Mouse (Mus musculus): Measurements from ENCODE around the gene Zfp385a. TPM values are rescaled to one million over a fixed set of nuclear protein-coding genes. Genes with fewer than 3 reads are reported as not detected.

Gene Zfp385a
- polyA plus RNA-seq, 1 experiment from 2014 or later: 11.7 TPM

DNA sequence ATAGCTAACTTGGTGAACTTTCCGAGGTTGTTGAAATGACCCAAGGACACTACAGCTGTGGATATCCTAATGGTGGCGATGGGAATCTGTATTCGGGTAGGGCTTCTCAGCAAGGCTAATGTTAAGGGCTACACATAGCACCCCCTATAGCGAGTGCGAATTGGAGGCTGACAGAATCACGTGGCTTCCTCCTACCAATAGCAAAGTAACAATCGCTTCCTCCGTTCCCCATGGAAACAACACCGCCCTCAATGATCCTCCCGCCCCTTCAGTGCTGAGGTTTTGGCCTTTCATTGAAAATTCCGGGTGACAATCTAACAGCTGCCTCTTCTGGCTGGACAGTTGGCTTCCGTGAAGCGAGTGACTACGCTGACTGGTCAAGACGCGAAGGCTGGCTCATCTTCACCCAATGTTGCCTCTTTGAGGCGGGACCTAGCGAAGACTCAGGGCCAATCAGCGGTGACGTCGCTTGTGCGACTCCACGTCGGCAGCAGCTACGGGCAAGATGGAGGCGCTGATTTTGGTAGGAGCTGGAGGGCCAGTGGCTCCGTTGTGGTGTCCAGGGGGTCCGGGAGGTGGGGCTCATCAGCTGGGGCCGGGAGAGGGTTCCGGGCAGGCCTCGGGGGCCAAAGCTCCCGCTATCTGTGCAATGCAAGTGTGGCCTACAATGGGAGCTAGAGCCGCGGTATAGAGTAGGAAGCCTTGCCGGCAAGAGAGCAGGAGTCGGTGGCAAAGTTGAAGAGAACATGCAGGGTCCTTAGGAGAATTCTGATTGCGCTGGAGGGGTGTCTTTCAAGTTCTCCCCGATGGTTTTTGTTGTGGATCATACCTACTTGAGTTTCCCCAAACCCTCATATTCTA, 67.2 kb downstream of the Zfp385a start, which contains the start of gene Copz1:
Gene Copz1 (plus strand): TSS at position 296 of the 861 bp plus-strand sequence.
- Histone ChIP-seq H3K9ac (ENCODE audit: low read length) (peak within 1 kb of the TSS; percentile 76), H3K9me3 (replicated peaks; ENCODE audit: control insufficient read depth, low read length) (no peaks in the 10 kb centered on the region), H3K4me2 (ENCODE audit: low read length) (peak within 1 kb of the TSS; percentile 67), H3K4me3 (ENCODE audit: low read depth, low read length) (peak within 1 kb of the TSS; percentile 70), H3K27ac (ENCODE audit: low read depth, low read length) (no peak within 1 kb of the TSS), H3K36me3 (ENCODE audit: control insufficient read depth, insufficient read depth, low read length) (no peaks in the 10 kb centered on the region), H3K27me3 (replicated peaks; ENCODE audit: control insufficient read depth, insufficient read depth, low read length) (no peaks in the 10 kb centered on the region), H3K4me1 (ENCODE audit: control insufficient read depth, insufficient read depth, low read length) (peaks cover 8% of the 10 kb centered on the region)
- DNase-seq (ENCODE audit: low spot score): peak; percentile 100
- WGBS: under 1% methylated on average over 38 of the region's 38 CpGs
- ATAC-seq: peak; percentile 100

DNA sequence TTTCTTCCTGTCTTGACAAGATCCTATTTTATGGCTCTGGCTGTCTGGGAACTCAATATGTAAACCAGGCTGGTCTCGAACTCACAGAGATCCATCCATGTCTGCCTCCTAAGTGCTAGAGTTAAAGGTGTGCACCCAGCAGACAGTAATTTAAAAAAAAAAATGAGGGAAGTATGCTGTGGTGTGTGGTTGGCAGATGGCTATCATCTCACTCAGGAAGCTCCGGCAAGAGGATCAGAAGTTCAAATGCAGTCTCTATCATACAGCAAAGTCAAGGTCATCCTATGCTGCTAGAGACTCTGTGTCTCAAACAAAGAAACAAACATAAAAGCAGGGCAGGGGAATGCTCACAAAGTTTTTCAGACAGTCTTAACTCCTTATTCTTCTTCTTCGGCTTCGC, 71.0 kb downstream of the Zfp385a start:
- no peaks in the 10 kb centered on the region for H3K27me3 ChIP-seq (replicated peaks; ENCODE audit: control insufficient read depth, insufficient read depth, low read length)
- 85% methylated on average over 4 of the region's 4 CpGs for WGBS
- ATAC-seq: no peak

GRCm38 (mm10) chr15:103264794-103265193, 75.1 kb downstream of the Zfp385a start:
- Histone ChIP-seq H3K4me3 (ENCODE audit: low read depth, low read length) (no peak overlapping the region), H3K4me2 (ENCODE audit: low read length) (no peak overlapping the region), H3K9me3 (replicated peaks; ENCODE audit: control insufficient read depth, low read length) (no peaks in the 10 kb centered on the region), H3K4me1 (ENCODE audit: control insufficient read depth, insufficient read depth, low read length) (no peaks in the 10 kb centered on the region), H3K27me3 (replicated peaks; ENCODE audit: control insufficient read depth, insufficient read depth, low read length) (no peaks in the 10 kb centered on the region), H3K36me3 (ENCODE audit: control insufficient read depth, insufficient read depth, low read length) (no peaks in the 10 kb centered on the region), H3K27ac (ENCODE audit: low read depth, low read length) (no peak overlapping the region), H3K9ac (ENCODE audit: low read length) (no peak overlapping the region)
- 90% methylated on average over 2 of the region's 2 CpGs for WGBS
- ATAC-seq (no peak), DNase-seq (ENCODE audit: low spot score) (no peak)

More for the DNA sequence above, 71.0 kb downstream of the Zfp385a start:
- H3K36me3 ChIP-seq (ENCODE audit: control insufficient read depth, insufficient read depth, low read length): no peaks in the 10 kb centered on the region
- H3K27ac ChIP-seq (ENCODE audit: low read depth, low read length): no peak overlapping the region
- H3K4me1 ChIP-seq (ENCODE audit: control insufficient read depth, insufficient read depth, low read length): peaks cover 6% of the 10 kb centered on the region
- H3K9ac ChIP-seq (ENCODE audit: low read length): no peak overlapping the region
- no peak for DNase-seq (ENCODE audit: low spot score)
- H3K9me3 ChIP-seq (replicated peaks; ENCODE audit: control insufficient read depth, low read length): no peaks in the 10 kb centered on the region
- no peak overlapping the region for H3K4me3 ChIP-seq (ENCODE audit: low read depth, low read length)
- no peak overlapping the region for H3K4me2 ChIP-seq (ENCODE audit: low read length)

MicroRNA genes within 50 kb of the gene (microRNA counts, 519-probe panel; counts per million panel counts)
- microRNA mmu-miR-148b: 4,755 counts per million, percentile 69 among the panel's probes with 10 or more counts

Small RNAs within 50 kb of the gene (microRNA-seq; reads per million reads assigned to microRNA genes)
- gene Mir148b (231 reads per million, percentile 67 among the genes with 10 or more reads in this experiment), gene Mir6963 (not detected)

Other genes starting within 250 kb of the Zfp385a start
- gene Smug1, start 173.0 kb downstream of the Zfp385a start, polyA plus RNA-seq (2014; fragmentation: Nextera tagmentation; extraction: Ambion mirVana): 25.3 and 26.5 TPM in 2 replicates
- gene Cbx5, start 100.3 kb downstream of the Zfp385a start, polyA plus RNA-seq (2014; fragmentation: Nextera tagmentation; extraction: Ambion mirVana): 154 and 164 TPM in 2 replicates
- gene Hnrnpa1, start 99.7 kb downstream of the Zfp385a start, polyA plus RNA-seq (2014; fragmentation: Nextera tagmentation; extraction: Ambion mirVana): 790 and 857 TPM in 2 replicates
- gene Nfe2, start 81.7 kb downstream of the Zfp385a start, polyA plus RNA-seq (2014; fragmentation: Nextera tagmentation; extraction: Ambion mirVana): 0.42 and 1.1 TPM in 2 replicates
- gene Copz1, start 67.4 kb downstream of the Zfp385a start, polyA plus RNA-seq (2014; fragmentation: Nextera tagmentation; extraction: Ambion mirVana): 261 and 271 TPM in 2 replicates
- 0.39 and 0.47 TPM in 2 replicates for gene Gpr84, start 29.5 kb downstream of the Zfp385a start, polyA plus RNA-seq (2014; fragmentation: Nextera tagmentation; extraction: Ambion mirVana)
- 5.3 and 7.7 TPM in 2 replicates for gene Itga5, start 26.7 kb upstream of the Zfp385a start, polyA plus RNA-seq (2014; fragmentation: Nextera tagmentation; extraction: Ambion mirVana)
- gene Gtsf1, start 90.4 kb upstream of the Zfp385a start, polyA plus RNA-seq (2014; fragmentation: Nextera tagmentation; extraction: Ambion mirVana): not detected in 2 replicates
- gene Gtsf2, start 108.4 kb upstream of the Zfp385a start, polyA plus RNA-seq (2014; fragmentation: Nextera tagmentation; extraction: Ambion mirVana): not detected in 2 replicates
- gene Nckap1l, start 113.7 kb upstream of the Zfp385a start, polyA plus RNA-seq (2014; fragmentation: Nextera tagmentation; extraction: Ambion mirVana): 1.9 and 2.3 TPM in 2 replicates
- 61.1 and 61.5 TPM in 2 replicates for gene Pde1b, start 162.9 kb upstream of the Zfp385a start, polyA plus RNA-seq (2014; fragmentation: Nextera tagmentation; extraction: Ambion mirVana)
- gene Ppp1r1a, start 197.9 kb upstream of the Zfp385a start, polyA plus RNA-seq (2014; fragmentation: Nextera tagmentation; extraction: Ambion mirVana): 99.9 and 107 TPM in 2 replicates
- not detected in 2 replicates for gene Glycam1, start 225.0 kb upstream of the Zfp385a start, polyA plus RNA-seq (2014; fragmentation: Nextera tagmentation; extraction: Ambion mirVana)